Mouse (Mus musculus) brain, embryonic 18.5 days (tissue): Measurements from ENCODE around the gene Mak.
"Not testable (repeated sequence)": the region's sequence is repeated elsewhere in the genome, so short reads cannot be mapped to it uniquely, and the experiment has no call there.

Source experiments
- DNase-seq: peaks from one replicate; pipeline ENCODE4 v3.0.0-alpha.2; 2012; ENCODE audit warnings: low read depth, low spot score

Gene Mak

GRCm38 (mm10) chr13:41000140-41000925, 79.2 kb downstream of the Mak start:
- no peak for DNase-seq

- DNase-seq: not testable (repeated sequence)
These were observed 81.0 kb downstream of the Mak start for GRCm38 (mm10) chr13:40998537-40998936.

- DNase-seq: no peak
These were observed 84.8 kb downstream of the Mak start for GRCm38 (mm10) chr13:40994487-40995263.

GRCm38 (mm10) chr13:40988418-40988817, 91.1 kb downstream of the Mak start:
- no peak for DNase-seq

GRCm38 (mm10) chr13:40987608-40988303, 91.8 kb downstream of the Mak start:
- not testable (repeated sequence) for DNase-seq

- DNase-seq: no peak
These were observed 93.4 kb downstream of the Mak start for GRCm38 (mm10) chr13:40986081-40986480.

- no peak for DNase-seq
These were observed 96.7 kb downstream of the Mak start for GRCm38 (mm10) chr13:40982759-40983158.

GRCm38 (mm10) chr13:40979321-40979720, 100.2 kb downstream of the Mak start:
- DNase-seq: no peak

- DNase-seq: no peak
These were observed 100.9 kb downstream of the Mak start for GRCm38 (mm10) chr13:40978652-40979051.

- no peak for DNase-seq
These were observed 101.9 kb downstream of the Mak start for GRCm38 (mm10) chr13:40977609-40978008.
